Mouse (Mus musculus): Measurements from ENCODE around the gene Sf3a2. TPM values are rescaled to one million over a fixed set of nuclear protein-coding genes. Genes with fewer than 3 reads are reported as not detected.

Gene Sf3a2
- polyA plus RNA-seq, 1 experiment from 2014 or later, result 65.3 TPM

DNA sequence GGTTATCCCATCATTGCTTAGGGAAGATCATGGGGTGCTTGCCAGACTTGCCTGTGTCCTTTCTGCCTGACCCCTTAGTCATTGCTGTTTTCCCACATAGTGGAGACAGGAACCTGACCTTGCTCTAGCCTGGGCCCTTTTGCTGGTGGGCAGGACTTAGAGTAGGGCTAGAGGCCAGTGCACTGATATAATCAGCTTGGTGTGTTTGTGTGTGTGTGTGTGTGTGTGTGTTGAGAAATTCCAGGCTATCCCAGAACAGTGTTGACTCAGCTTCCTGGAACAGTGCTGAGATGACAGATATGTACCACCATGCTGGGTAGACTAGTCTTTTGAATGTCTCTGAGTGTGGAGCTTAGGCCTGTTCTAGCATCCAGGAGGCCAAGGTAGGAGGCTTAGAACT lies 18.4 kb upstream of the Sf3a2 start:
- Histone ChIP-seq H3K36me3 (peaks cover 97% of the 10 kb centered on the region), H3K4me2 (replicated peaks) (no peak overlapping the region), H3K9ac (no peak overlapping the region), H3K27me3 (no peaks in the 10 kb centered on the region), H3K4me3 (no peak overlapping the region), H3K4me1 (no peaks in the 10 kb centered on the region), H3K9me3 (replicated peaks) (no peaks in the 10 kb centered on the region), H3K27ac (no peak overlapping the region)
- ATAC-seq (ENCODE audit: low FRiP score), result no peak

GRCm38 (mm10) chr10:80784302-80784701 lies 13.7 kb upstream of the Sf3a2 start:
- Histone ChIP-seq H3K36me3 (peaks cover 98% of the 10 kb centered on the region), H3K4me3 (no peak overlapping the region), H3K4me2 (replicated peaks) (no peak overlapping the region), H3K4me1 (no peaks in the 10 kb centered on the region), H3K9me3 (replicated peaks) (no peaks in the 10 kb centered on the region), H3K9ac (no peak overlapping the region), H3K27me3 (no peaks in the 10 kb centered on the region), H3K27ac (no peak overlapping the region)
- WGBS, result 97% methylated on average over 2 of the region's 2 CpGs
- no peak for ATAC-seq (ENCODE audit: low FRiP score)

- Histone ChIP-seq H3K4me2 (replicated peaks) (no peak overlapping the region), H3K4me3 (no peak overlapping the region), H3K27me3 (no peaks in the 10 kb centered on the region), H3K4me1 (no peaks in the 10 kb centered on the region), H3K9me3 (replicated peaks) (no peaks in the 10 kb centered on the region), H3K9ac (no peak overlapping the region), H3K27ac (no peak overlapping the region), H3K36me3 (peaks cover 96% of the 10 kb centered on the region)
- ATAC-seq (ENCODE audit: low FRiP score), result no peak
- 59% methylated on average over 12 of the region's 12 CpGs for WGBS
Measured at GRCm38 (mm10) chr10:80784871-80785270, 13.1 kb upstream of the Sf3a2 start.

DNA sequence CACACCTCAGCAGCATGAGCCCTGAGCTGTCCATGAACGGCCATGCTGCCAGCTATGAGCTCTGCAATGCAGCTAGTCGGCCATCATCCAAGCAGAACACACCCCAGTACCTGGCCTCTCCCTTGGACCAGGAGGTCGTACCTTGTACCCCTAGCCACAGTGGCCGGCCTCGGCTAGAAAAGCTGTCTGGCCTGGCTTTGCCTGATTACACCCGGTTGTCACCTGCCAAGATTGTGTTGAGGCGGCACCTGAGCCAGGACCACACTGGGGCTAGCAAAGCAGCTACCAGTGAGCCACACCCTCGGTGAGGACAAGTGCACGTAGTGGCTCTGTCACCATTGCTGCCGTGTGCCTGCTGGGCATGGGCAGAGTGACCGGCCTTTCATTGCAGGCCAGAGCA lies 12.0 kb upstream of the Sf3a2 start:
- H3K4me2 ChIP-seq (replicated peaks), result no peak overlapping the region
- no peak overlapping the region for H3K27ac ChIP-seq
- no peak overlapping the region for H3K9ac ChIP-seq
- no peak overlapping the region for H3K4me3 ChIP-seq
- WGBS, result 97% methylated on average over 11 of the region's 11 CpGs
- no peaks in the 10 kb centered on the region for H3K9me3 ChIP-seq (replicated peaks)
- no peaks in the 10 kb centered on the region for H3K4me1 ChIP-seq
- no peak for ATAC-seq (ENCODE audit: low FRiP score)
- H3K27me3 ChIP-seq, result no peaks in the 10 kb centered on the region
- peaks cover 95% of the 10 kb centered on the region for H3K36me3 ChIP-seq

- Histone ChIP-seq H3K27ac (no peak overlapping the region), H3K9me3 (replicated peaks) (no peaks in the 10 kb centered on the region), H3K4me2 (replicated peaks) (no peak overlapping the region), H3K27me3 (no peaks in the 10 kb centered on the region), H3K9ac (no peak overlapping the region), H3K4me3 (no peak overlapping the region), H3K36me3 (peaks cover 95% of the 10 kb centered on the region), H3K4me1 (no peaks in the 10 kb centered on the region)
- WGBS, result 87% methylated on average over 2 of the region's 2 CpGs
- ATAC-seq (ENCODE audit: low FRiP score), result no peak
Measured at GRCm38 (mm10) chr10:80787517-80787916, 10.5 kb upstream of the Sf3a2 start.

DNA sequence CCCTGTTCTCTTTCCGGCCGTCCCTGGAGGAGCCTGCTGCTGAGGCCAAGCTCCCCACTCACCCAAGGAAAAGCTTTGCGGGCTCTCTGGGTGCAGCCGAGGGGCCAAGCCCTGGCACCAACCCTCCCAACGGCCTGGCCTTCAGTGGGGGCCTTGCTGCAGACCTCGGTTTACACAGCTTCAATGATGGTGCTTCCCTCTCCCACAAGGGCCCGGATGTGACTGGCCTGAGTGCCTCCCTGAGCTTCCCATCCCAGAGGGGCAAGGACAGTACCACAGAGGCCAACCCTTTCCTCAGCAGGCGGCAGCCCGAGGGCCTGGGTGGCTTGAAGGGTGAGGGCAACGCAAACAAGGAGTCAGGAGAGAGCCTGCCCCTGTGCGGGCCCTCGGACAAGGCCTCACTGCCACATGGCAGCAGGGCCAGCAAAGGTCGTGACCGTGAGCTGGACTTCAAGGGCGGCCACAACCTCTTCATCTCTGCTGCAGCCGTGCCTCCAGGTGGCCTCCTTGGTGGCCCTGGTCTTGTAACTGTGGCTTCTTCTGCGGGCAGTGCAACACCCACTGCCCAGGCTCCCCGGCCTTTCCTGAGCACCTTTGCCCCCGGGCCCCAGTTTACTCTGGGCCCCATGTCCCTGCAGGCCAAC lies 7.1 kb upstream of the Sf3a2 start:
- Histone ChIP-seq H3K4me1 (peaks cover 2% of the 10 kb centered on the region; the same call in 1 of the 2 replicates), H3K27ac (no peak overlapping the region), H3K9me3 (replicated peaks) (no peaks in the 10 kb centered on the region), H3K4me3 (no peak overlapping the region), H3K36me3 (peaks cover 94% of the 10 kb centered on the region), H3K9ac (no peak overlapping the region), H3K4me2 (replicated peaks) (no peak overlapping the region), H3K27me3 (no peaks in the 10 kb centered on the region)
- 91% methylated on average over 19 of the region's 19 CpGs for WGBS
- no peak for ATAC-seq (ENCODE audit: low FRiP score)

DNA sequence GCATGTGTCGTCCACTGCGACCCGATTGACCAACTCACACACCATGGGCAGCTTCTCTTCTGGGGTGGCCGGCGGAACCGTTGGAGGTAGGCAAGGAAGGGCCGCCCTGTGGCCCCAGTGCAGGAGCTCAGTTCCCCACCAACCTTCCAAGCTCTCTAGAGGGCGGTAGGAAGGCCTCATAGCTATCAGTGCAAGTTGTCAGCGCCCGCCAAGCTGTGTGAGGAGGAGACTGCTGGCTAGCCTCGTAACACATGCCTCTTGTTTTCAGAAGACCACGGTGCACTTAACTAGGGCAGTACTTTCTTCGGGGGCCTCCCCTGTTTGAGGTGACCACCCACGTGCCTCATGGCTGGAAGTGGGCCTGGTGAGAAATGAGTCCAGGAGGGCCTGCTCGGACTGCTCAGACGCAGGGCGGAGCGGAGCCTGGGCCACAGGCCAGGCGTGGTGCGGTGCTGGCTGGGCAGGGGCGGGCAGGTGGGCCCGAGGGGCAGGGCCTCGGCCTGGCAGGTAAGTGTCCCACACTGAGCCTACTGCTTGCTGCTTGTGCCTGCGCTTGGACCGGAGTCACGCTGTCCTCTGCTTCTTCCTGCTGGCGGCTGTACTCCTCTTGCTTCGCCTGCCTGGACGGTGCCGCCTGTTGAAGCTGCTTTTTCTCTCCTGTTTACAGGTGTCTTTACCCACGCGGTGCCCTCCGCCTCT lies 6.4 kb upstream of the Sf3a2 start:
- no peak overlapping the region for H3K27ac ChIP-seq
- 87% methylated on average over 33 of the region's 33 CpGs for WGBS
- no peak for ATAC-seq (ENCODE audit: low FRiP score)
- peaks cover 93% of the 10 kb centered on the region for H3K36me3 ChIP-seq
- H3K4me3 ChIP-seq, result no peak overlapping the region
- H3K4me1 ChIP-seq, result peaks cover 8% of the 10 kb centered on the region
- no peaks in the 10 kb centered on the region for H3K27me3 ChIP-seq
- H3K9ac ChIP-seq, result no peak overlapping the region
- no peak overlapping the region for H3K4me2 ChIP-seq (replicated peaks)
- no peaks in the 10 kb centered on the region for H3K9me3 ChIP-seq (replicated peaks)

GRCm38 (mm10) chr10:80792175-80793032 lies 5.6 kb upstream of the Sf3a2 start:
- H3K27me3 ChIP-seq, result no peaks in the 10 kb centered on the region
- 70% methylated on average over 41 of the region's 41 CpGs for WGBS

DNA sequence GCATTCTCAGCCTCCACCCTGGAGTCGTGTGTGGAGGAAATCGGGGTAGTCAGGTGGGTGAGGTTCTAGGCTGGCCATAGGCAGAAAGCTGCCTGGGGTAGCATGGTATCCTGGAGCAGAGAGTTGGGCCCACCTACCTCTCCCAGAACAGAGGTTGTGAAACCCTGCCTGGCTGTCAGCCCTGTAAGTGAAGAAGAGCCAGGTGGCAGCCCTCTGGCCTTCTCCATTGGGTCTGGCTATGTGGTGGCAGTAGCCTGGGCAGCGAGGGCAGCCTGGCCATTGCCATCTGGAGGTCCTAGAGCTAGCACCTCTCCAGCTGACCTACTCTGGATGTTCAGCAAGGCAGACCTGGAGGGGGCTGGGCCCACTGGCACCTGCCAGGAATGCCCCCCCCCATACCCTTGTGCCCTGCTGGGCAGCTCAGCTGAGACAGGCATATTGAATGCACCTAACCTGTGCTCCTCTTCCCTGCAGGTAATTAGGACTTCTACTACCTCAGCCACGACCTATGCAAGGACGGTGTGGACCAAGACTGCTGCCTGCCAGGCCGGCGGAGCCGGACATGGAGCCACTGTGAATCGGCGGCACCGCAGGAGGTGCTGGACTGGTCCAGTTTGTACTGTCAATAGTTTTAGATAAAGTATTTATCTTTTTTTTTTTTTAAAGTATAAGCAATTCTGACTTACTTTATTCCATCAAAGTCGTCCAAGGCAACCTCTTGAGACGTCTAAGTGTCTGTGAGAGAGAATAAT lies 4.8 kb upstream of the Sf3a2 start:
- no peak overlapping the region for H3K4me3 ChIP-seq
- no peak overlapping the region for H3K9ac ChIP-seq
- H3K4me2 ChIP-seq (replicated peaks), result no peak overlapping the region
- no peak overlapping the region for H3K27ac ChIP-seq
- 88% methylated on average over 13 of the region's 13 CpGs for WGBS
- H3K9me3 ChIP-seq (replicated peaks), result no peaks in the 10 kb centered on the region
- peaks cover 79% of the 10 kb centered on the region for H3K36me3 ChIP-seq
- ATAC-seq (ENCODE audit: low FRiP score), result no peak
- H3K27me3 ChIP-seq, result no peaks in the 10 kb centered on the region
- H3K4me1 ChIP-seq, result peaks cover 16% of the 10 kb centered on the region

More at GRCm38 (mm10) chr10:80792175-80793032, 5.6 kb upstream of the Sf3a2 start:
- no peak overlapping the region for H3K27ac ChIP-seq
- H3K4me1 ChIP-seq, result peaks cover 15% of the 10 kb centered on the region
- no peak overlapping the region for H3K4me2 ChIP-seq (replicated peaks)
- ATAC-seq (ENCODE audit: low FRiP score), result no peak
- no peak overlapping the region for H3K9ac ChIP-seq
- no peaks in the 10 kb centered on the region for H3K9me3 ChIP-seq (replicated peaks)
- H3K36me3 ChIP-seq, result peaks cover 87% of the 10 kb centered on the region
- no peak overlapping the region for H3K4me3 ChIP-seq

GRCm38 (mm10) chr10:80793803-80794202 lies 4.2 kb upstream of the Sf3a2 start:
- no peak for ATAC-seq (ENCODE audit: low FRiP score)
- Histone ChIP-seq H3K9ac (no peak overlapping the region), H3K36me3 (peaks cover 73% of the 10 kb centered on the region), H3K9me3 (replicated peaks) (no peaks in the 10 kb centered on the region), H3K4me1 (peaks cover 16% of the 10 kb centered on the region), H3K27ac (no peak overlapping the region), H3K27me3 (no peaks in the 10 kb centered on the region), H3K4me2 (replicated peaks) (no peak overlapping the region), H3K4me3 (no peak overlapping the region)
- WGBS, result 92% methylated on average over 4 of the region's 4 CpGs

GRCm38 (mm10) chr10:80794750-80795149 lies 3.2 kb upstream of the Sf3a2 start:
- no peak overlapping the region for H3K27ac ChIP-seq
- peaks cover 22% of the 10 kb centered on the region for H3K4me1 ChIP-seq

More at GRCm38 (mm10) chr10:80794750-80795149, 3.2 kb upstream of the Sf3a2 start:
- H3K36me3 ChIP-seq, result peaks cover 64% of the 10 kb centered on the region
- ATAC-seq (ENCODE audit: low FRiP score), result no peak
- WGBS, result 93% methylated on average over 8 of the region's 8 CpGs
- H3K9ac ChIP-seq, result no peak overlapping the region
- H3K9me3 ChIP-seq (replicated peaks), result no peaks in the 10 kb centered on the region
- no peak overlapping the region for H3K4me2 ChIP-seq (replicated peaks)
- no peak overlapping the region for H3K4me3 ChIP-seq
- no peaks in the 10 kb centered on the region for H3K27me3 ChIP-seq
